Mouse (Mus musculus) Muller cell, postnatal 12 days (primary cell): ENCODE data around the gene Rnf214.

Experiments
- DNase-seq: peaks from one replicate; pipeline ENCODE4 v3.0.0-alpha.2; 2015; ENCODE audit errors: inconsistent ontology term

Gene Rnf214

DNA sequence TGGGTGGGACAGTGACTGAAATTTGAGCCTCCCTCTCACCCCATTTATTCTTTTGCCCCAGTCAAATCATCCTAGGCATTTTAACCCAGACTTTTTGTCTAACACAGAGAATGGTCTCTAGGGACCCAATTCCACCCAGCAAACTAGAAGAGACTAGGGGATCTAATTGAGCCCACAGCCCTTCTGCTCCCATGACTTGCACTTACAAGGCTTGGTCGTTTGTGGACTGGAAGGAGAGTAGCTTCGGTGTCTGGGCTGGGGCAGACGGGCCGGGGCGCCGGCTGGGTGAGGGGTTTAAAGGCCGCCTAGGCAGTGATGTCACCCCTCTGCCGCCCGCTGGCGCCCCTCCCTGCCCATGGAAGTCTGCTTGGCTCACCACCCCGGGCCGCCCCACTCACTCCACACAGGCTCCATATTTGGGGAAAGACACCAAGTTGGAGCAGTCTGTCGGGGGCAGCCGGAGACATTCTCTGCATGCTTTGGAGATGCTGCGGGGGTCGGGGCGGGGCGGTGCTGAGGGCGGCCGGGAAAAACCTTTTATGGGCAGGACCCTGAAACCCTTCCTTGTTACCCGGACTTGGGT, 29.0 kb upstream of the Rnf214 start, which contains the start of gene Tagln:
Tagln (minus strand) TSS at position 431 of the 583 bp plus-strand sequence.
- peak; percentile 96 for DNase-seq

GRCm38 (mm10) chr9:45932571-45933415, 26.1 kb upstream of the Rnf214 start:
- DNase-seq = no peak

- DNase-seq = no peak
These were observed 25.2 kb upstream of the Rnf214 start for GRCm38 (mm10) chr9:45931958-45932357.

GRCm38 (mm10) chr9:45929285-45929684, 22.6 kb upstream of the Rnf214 start:
- DNase-seq = no peak

- DNase-seq = peak; percentile 56
These were observed 13.2 kb upstream of the Rnf214 start for GRCm38 (mm10) chr9:45919895-45920294.

DNA sequence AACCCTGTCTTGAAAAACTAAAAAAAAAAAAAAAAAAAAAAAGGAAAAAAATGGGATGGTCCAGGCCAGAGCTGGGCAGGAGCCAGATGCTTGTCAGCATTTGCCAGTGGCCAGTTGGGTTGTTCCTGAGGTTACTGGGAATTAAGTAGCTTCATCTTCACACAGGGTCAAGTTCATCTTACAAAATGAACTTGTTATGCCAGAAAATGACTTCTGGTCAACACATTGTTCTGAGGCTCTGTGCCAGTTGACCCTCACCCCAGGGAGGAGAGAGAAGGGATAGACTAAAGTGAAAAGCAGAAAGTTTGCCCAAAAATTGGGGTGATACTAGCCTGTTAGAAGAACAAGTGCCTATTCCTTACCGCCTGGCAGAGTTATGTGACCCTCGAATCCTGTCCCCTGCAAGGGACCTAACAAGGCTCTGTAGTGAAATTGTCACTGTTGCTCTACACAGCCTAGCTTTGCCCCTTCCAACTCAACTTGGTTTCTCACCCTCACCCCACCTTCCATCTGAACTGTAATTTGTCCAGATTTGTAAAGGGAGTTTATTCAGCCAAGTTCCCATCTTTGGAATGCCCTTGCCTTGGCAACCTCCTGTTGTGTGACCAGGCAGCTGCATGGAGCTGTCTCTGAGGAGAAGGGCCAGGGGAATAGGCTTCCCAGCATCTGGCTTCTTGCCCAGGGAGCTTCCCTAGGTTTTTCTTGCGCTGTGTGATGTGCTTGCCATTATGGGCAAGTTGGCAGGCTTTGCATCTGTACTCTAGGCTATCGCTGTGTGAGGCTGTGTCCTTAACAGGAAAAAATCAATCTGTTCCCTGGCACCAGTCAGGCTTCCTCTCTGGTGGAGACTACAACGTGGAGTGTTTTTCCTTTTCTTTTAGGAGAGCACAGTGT, 10.6 kb upstream of the Rnf214 start:
- peak; percentile 81 for DNase-seq

- no peak for DNase-seq
These were observed 8.9 kb upstream of the Rnf214 start for GRCm38 (mm10) chr9:45915659-45916058.

DNA sequence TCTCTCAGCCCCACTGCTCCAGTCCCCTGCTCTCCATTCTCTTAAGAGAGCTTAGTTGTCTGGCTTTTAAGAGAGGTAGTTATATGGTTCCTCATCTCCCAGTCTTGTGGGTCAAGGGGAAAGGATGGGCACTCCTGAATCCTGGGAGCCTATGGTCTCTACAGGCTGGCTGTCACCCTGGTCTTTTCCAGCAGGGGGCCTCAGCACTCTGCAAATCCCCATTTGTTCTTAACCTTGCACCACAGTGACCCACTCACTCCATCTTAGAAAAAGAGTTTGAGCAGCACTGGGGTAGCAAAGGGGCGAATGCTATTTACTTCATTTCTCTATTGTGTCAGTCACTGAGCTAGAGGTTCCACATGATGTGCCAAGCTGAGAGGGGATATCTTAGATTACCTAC, 5.0 kb upstream of the Rnf214 start:
- no peak for DNase-seq

DNA sequence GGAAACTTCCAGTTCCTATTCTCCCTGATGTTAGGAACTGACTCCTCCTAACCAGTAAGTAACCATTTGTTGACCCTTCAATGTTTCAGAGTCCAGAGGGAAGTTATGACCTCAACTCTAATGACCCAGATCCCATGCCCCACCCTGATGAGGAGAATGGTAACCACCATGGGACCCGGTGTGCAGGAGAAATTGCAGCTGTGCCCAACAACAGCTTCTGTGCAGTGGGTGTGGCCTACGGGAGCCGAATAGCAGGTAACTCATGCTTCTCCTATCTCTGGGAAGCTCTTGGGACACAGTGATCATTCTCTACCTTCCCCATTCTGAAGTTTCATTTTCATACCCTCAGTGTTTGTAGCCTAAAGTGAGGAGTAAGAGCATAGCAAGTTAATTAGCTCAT, 4.3 kb upstream of the Rnf214 start:
- DNase-seq = no peak

DNA sequence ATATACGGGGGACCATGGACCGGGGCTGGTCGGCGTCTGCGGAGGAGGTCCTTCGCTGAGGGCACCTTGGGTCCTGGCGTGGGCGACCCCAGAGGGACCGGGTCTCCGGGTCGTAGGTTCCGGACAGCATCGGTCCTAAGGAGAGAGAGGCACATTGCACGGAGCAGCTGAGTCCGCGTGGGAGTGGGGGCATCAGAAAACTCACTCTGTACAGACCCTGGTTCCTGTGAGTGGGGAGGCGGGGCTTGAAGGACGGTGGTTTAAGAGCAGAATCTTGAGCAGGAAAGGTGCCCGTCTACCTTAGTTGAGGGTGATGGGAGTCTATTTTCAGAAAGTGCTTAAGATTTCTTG, 342 bp upstream of the Rnf214 start:
- DNase-seq = no peak

DNA sequence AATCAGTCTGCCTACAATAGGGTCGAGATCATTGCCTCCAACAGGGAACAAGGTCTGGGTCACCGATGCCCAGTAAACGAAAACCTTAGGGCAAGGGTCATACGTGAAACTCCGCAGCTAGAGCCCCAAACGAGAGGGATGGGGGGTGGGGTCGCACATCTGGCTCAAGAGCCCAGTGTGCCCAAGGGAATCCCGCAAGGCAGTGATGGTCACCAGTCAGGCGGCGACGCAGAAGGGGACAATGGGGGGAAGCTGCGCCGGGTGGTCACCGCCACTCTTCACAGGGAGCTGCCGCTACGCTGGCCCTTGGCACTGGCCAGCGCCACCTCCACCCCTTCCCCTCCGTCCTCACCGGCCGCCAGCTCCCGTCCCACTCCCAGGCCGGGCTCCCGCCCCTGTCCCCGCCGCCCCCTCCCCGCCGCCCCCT, 887 bp downstream of the Rnf214 start:
- no peak for DNase-seq

GRCm38 (mm10) chr9:45905196-45905595, 1.5 kb downstream of the Rnf214 start:
- no peak for DNase-seq

DNA sequence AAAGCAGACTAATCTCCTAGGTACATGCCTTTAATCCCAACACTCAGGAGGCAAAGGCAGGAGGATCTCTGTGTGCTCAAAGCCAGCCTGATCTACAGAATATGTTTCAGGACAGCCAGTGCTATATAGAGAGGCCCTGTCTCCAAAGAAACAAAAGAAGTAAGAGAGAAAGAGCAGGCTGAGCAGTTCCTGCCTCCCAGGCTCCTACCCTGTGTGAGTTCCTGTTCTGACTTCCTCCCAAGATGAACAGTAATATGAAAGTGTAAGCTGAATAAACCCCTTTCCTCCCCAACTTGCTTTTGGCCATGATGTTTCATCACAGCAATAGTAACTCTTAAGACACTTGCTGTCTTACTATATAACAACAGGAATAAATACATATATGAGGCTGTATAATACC, 13.0 kb downstream of the Rnf214 start:
- no peak for DNase-seq

DNA sequence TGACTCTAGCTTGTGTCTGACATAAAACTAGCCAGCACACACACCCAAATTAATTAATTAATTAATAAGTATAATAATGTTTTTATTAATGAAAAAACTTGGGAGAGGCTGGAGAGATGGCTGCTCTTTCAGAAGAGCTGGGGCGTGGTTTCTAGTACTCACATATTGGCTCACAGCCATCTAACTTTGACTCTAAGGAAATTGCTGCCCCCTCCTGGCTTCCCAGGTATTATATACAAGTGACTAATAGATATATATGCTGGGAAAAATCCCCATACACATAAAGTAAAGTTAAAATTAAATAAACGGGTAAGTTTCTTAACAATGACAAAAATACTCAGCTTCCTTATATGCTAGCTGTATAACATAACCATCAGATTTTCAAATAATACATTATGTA, 28.8 kb downstream of the Rnf214 start:
- DNase-seq = no peak

DNA sequence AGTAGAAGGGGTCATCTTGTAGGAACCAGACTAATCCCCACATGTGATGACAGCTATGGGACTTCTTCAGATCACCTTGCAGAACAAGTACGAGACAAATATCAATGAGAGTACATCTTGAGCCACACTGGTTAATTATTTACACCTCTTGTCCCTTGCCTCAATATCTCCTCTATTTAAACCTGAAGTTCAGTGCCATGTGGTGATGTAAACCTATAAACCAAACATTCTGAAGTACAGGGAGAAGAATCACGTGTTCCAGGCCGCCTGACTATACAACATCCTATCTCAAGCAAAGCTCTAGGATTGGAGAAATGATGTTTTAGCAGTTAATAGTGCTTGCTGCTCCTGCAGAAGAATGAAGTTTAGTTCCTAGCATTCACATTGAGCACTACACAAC, 36.4 kb downstream of the Rnf214 start:
- DNase-seq = no peak

GRCm38 (mm10) chr9:45869181-45869580, 37.5 kb downstream of the Rnf214 start:
- DNase-seq = no peak

- no peak for DNase-seq
These were observed 44.9 kb downstream of the Rnf214 start for GRCm38 (mm10) chr9:45861813-45862212.

GRCm38 (mm10) chr9:45859364-45859763, 47.3 kb downstream of the Rnf214 start:
- no peak for DNase-seq

GRCm38 (mm10) chr9:45854136-45854535, 52.6 kb downstream of the Rnf214 start:
- no peak for DNase-seq

DNA sequence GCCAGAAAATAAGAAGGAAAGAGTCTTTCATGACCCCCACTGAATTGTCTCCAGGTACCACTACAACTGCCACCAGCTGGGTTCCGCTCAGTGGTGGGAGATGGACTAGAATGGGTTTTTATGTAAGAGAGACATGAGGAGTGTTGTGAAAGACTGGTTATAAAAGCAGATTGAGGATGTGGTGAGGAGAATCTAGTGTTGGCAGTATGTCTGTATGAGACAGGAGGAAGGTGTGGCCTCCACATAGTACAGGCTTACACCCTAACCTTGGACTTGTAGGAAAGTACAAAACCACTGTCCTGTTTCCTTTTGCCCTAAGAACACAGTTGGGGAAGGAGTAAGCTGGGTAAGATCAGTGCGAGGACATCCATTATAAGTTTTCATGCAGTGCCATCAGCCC, 53.0 kb downstream of the Rnf214 start:
- DNase-seq = no peak

- no peak for DNase-seq
These were observed 54.9 kb downstream of the Rnf214 start for GRCm38 (mm10) chr9:45851776-45852175.

GRCm38 (mm10) chr9:45851330-45851729, 55.4 kb downstream of the Rnf214 start:
- DNase-seq = peak; percentile 33
